Mouse (Mus musculus) forebrain, embryonic 12.5 days (tissue): Measurements from ENCODE around the gene Furin. TPM values are rescaled to one million over a fixed set of nuclear protein-coding genes. Genes with fewer than 3 reads are reported as not detected.

Experiments used
- ATAC-seq: fragments of 200-750 bp; cut with Nextera tagmentation; 2 replicates; pipeline ENCODE4 v1.8.0; 2017; ENCODE audit warnings: moderate TSS enrichment; ENCODE audit not compliant: low FRiP score
- H3K27ac ChIP-seq: fragments of 300-500 bp; sonication (generic); 2 replicates; pipeline ENCODE4 v1.5.1; 2016; ENCODE audit warnings: mild to moderate bottlenecking
- H3K27me3 ChIP-seq: fragments of 300-500 bp; sonication (generic); 2 replicates; pipeline ENCODE4 v1.6.1; 2016; ENCODE audit warnings: mild to moderate bottlenecking
- H3K36me3 ChIP-seq: fragments of 300-500 bp; sonication (generic); replicated peaks from 2 replicates; pipeline ENCODE4 v1.6.1; 2016; ENCODE audit warnings: mild to moderate bottlenecking
- H3K4me1 ChIP-seq: fragments of 300-500 bp; sonication (generic); 2 replicates; pipeline ENCODE4 v1.6.1; 2016
- H3K4me2 ChIP-seq: fragments of 300-500 bp; sonication (generic); 2 replicates; pipeline ENCODE4 v1.6.1; 2016; ENCODE audit warnings: mild to moderate bottlenecking, moderate library complexity
- H3K4me3 ChIP-seq: fragments of 300-500 bp; sonication (generic); replicated peaks from 2 replicates; pipeline ENCODE4 v1.5.1; 2016; ENCODE audit warnings: mild to moderate bottlenecking
- H3K9ac ChIP-seq: fragments of 300-500 bp; sonication (generic); 2 replicates; pipeline ENCODE4 v1.6.1; 2016; ENCODE audit warnings: mild to moderate bottlenecking
- H3K9me3 ChIP-seq: fragments of 300-500 bp; sonication (generic); 2 replicates; pipeline ENCODE4 v1.6.1; 2016
- WGBS: fragments of 180-500 bp; shearing (Covaris S2); methylation state at CpG from one replicate; pipeline ENCODE4 v1.1.7; 2016; 5-methylcytosine and 5-hydroxymethylcytosine counted together
- polyA plus RNA-seq: library from polyadenylated mRNA; unstranded; fragments of >200 nt; fragmentation: Nextera tagmentation; extraction: Ambion mirVana; gene quantifications from 2 replicates; pipeline ENCODE4 v1.2.1, GENCODE M21; 2016

The Furin gene
- polyA plus RNA-seq, 1 experiment from 2014 or later: 4.3 TPM

GRCm38 (mm10) chr7:80392119-80392518 lies 13.1 kb downstream of the Furin start:
- H3K4me2 ChIP-seq: no peak overlapping the region
- H3K27me3 ChIP-seq: peaks cover 14% of the 10 kb centered on the region
- H3K4me3 ChIP-seq: no peak overlapping the region
- H3K4me1 ChIP-seq: peaks cover 15% of the 10 kb centered on the region
- H3K36me3 ChIP-seq: peaks cover 49% of the 10 kb centered on the region
- WGBS: 97% methylated on average over 15 of the region's 15 CpGs
- ATAC-seq: no peak
- no peak overlapping the region for H3K27ac ChIP-seq
- H3K9ac ChIP-seq: no peak overlapping the region
- H3K9me3 ChIP-seq: no peaks in the 10 kb centered on the region

- peak within 1 kb of the TSS; percentile 12 for H3K4me3 ChIP-seq
- H3K27me3 ChIP-seq: peaks cover 26% of the 10 kb centered on the region
- H3K4me2 ChIP-seq: peak within 1 kb of the TSS; percentile 38
- H3K36me3 ChIP-seq: peaks cover 27% of the 10 kb centered on the region
- no peaks in the 10 kb centered on the region for H3K9me3 ChIP-seq
- 11% methylated on average over 33 of the region's 33 CpGs for WGBS
- peaks cover 23% of the 10 kb centered on the region for H3K4me1 ChIP-seq
- H3K27ac ChIP-seq: 0 out of 2 replicates have a peak within 1 kb of the TSS, but pooled peaks have one; percentile 2
- H3K9ac ChIP-seq: peak within 1 kb of the TSS; percentile 36
- no peak for ATAC-seq
Observed at GRCm38 (mm10) chr7:80387633-80388543, 17.3 kb downstream of the Furin start, which contains the start of gene Fes. Gene Fes, minus strand, starts transcription at chr7:80387946.

GRCm38 (mm10) chr7:80387033-80387632 lies 18.1 kb downstream of the Furin start:
- peak overlapping the region; percentile 36; the same call in 1 of the 2 replicates for H3K9ac ChIP-seq
- H3K27me3 ChIP-seq: peaks cover 34% of the 10 kb centered on the region
- peak overlapping the region; percentile 12; the same call in 1 of the 2 replicates for H3K4me3 ChIP-seq
- H3K36me3 ChIP-seq: peaks cover 20% of the 10 kb centered on the region
- no peak overlapping the region for H3K27ac ChIP-seq
- 26% methylated on average over 17 of the region's 17 CpGs for WGBS
- ATAC-seq: no peak
- H3K4me2 ChIP-seq: peak overlapping the region; percentile 38
- H3K4me1 ChIP-seq: peaks cover 23% of the 10 kb centered on the region
- H3K9me3 ChIP-seq: no peaks in the 10 kb centered on the region

- no peaks in the 10 kb centered on the region for H3K9me3 ChIP-seq
- peak overlapping the region; percentile 38 for H3K4me2 ChIP-seq
- H3K4me1 ChIP-seq: peaks cover 23% of the 10 kb centered on the region
- ATAC-seq: peak; percentile 70
- H3K9ac ChIP-seq: no peak overlapping the region
- no peak overlapping the region for H3K4me3 ChIP-seq
- WGBS: 37% methylated on average over 18 of the region's 18 CpGs
- H3K27ac ChIP-seq: no peak overlapping the region
- peaks cover 41% of the 10 kb centered on the region for H3K27me3 ChIP-seq
- H3K36me3 ChIP-seq: peaks cover 12% of the 10 kb centered on the region
Observed at GRCm38 (mm10) chr7:80386235-80386930, 18.9 kb downstream of the Furin start.

- 72% methylated on average over 11 of the region's 11 CpGs for whole genome bisulfite sequencing
Observed at GRCm38 (mm10) chr7:80382919-80383318, 22.3 kb downstream of the Furin start.

GRCm38 (mm10) chr7:80379531-80379930 lies 25.7 kb downstream of the Furin start:
- Histone ChIP-seq H3K36me3 (no peaks in the 10 kb centered on the region), H3K27ac (no peak overlapping the region), H3K27me3 (peaks cover 21% of the 10 kb centered on the region), H3K9ac (no peak overlapping the region), H3K9me3 (no peaks in the 10 kb centered on the region), H3K4me2 (no peak overlapping the region), H3K4me3 (no peak overlapping the region), H3K4me1 (peaks cover 4% of the 10 kb centered on the region; the same call in 1 of the 2 replicates)
- WGBS: 66% methylated on average over 13 of the region's 13 CpGs
- no peak for ATAC-seq

More at GRCm38 (mm10) chr7:80382919-80383318, 22.3 kb downstream of the Furin start:
- Histone ChIP-seq H3K4me3 (no peak overlapping the region), H3K4me2 (no peak overlapping the region), H3K9ac (no peak overlapping the region), H3K4me1 (peaks cover 16% of the 10 kb centered on the region), H3K36me3 (no peaks in the 10 kb centered on the region), H3K9me3 (no peaks in the 10 kb centered on the region), H3K27me3 (peaks cover 37% of the 10 kb centered on the region), H3K27ac (no peak overlapping the region)
- no peak for ATAC-seq

- H3K4me2 ChIP-seq: no peak overlapping the region
- H3K4me1 ChIP-seq: peaks cover 4% of the 10 kb centered on the region; the same call in 1 of the 2 replicates
- 40% methylated on average over 6 of the region's 6 CpGs for WGBS
- no peaks in the 10 kb centered on the region for H3K9me3 ChIP-seq
- H3K27me3 ChIP-seq: peaks cover 15% of the 10 kb centered on the region
- H3K36me3 ChIP-seq: no peaks in the 10 kb centered on the region
- no peak overlapping the region for H3K9ac ChIP-seq
- no peak overlapping the region for H3K27ac ChIP-seq
- no peak for ATAC-seq
- no peak overlapping the region for H3K4me3 ChIP-seq
Observed at GRCm38 (mm10) chr7:80377471-80377870, 27.8 kb downstream of the Furin start.

GRCm38 (mm10) chr7:80376192-80376591 lies 29.0 kb downstream of the Furin start:
- no peak overlapping the region for H3K4me2 ChIP-seq
- H3K36me3 ChIP-seq: no peaks in the 10 kb centered on the region
- ATAC-seq: no peak
- no peak overlapping the region for H3K27ac ChIP-seq
- H3K27me3 ChIP-seq: peaks cover 3% of the 10 kb centered on the region; the same call in 1 of the 2 replicates
- no peak overlapping the region for H3K4me3 ChIP-seq
- no peaks in the 10 kb centered on the region for H3K9me3 ChIP-seq
- H3K9ac ChIP-seq: no peak overlapping the region
- H3K4me1 ChIP-seq: peaks cover 4% of the 10 kb centered on the region; the same call in 1 of the 2 replicates
- 73% methylated on average over 10 of the region's 10 CpGs for WGBS

GRCm38 (mm10) chr7:80375376-80376039 lies 29.7 kb downstream of the Furin start:
- no peak for ATAC-seq
- no peak overlapping the region for H3K27ac ChIP-seq
- 87% methylated on average over 9 of the region's 9 CpGs for WGBS

GRCm38 (mm10) chr7:80374733-80375132 lies 30.5 kb downstream of the Furin start:
- 91% methylated on average over 3 of the region's 3 CpGs for WGBS
- H3K9ac ChIP-seq: no peak overlapping the region
- peaks cover 12% of the 10 kb centered on the region for H3K4me1 ChIP-seq
- no peaks in the 10 kb centered on the region for H3K36me3 ChIP-seq
- no peak overlapping the region for H3K27ac ChIP-seq
- no peak for ATAC-seq
- no peak overlapping the region for H3K4me3 ChIP-seq
- H3K27me3 ChIP-seq: peaks cover 3% of the 10 kb centered on the region; the same call in 1 of the 2 replicates
- H3K9me3 ChIP-seq: no peaks in the 10 kb centered on the region
- H3K4me2 ChIP-seq: no peak overlapping the region

More at GRCm38 (mm10) chr7:80375376-80376039, 29.7 kb downstream of the Furin start:
- no peak overlapping the region for H3K9ac ChIP-seq
- no peaks in the 10 kb centered on the region for H3K9me3 ChIP-seq
- no peak overlapping the region for H3K4me3 ChIP-seq
- no peak overlapping the region for H3K4me2 ChIP-seq
- H3K36me3 ChIP-seq: no peaks in the 10 kb centered on the region
- peaks cover 3% of the 10 kb centered on the region; the same call in 1 of the 2 replicates for H3K27me3 ChIP-seq
- peaks cover 4% of the 10 kb centered on the region for H3K4me1 ChIP-seq

GRCm38 (mm10) chr7:80374280-80374679 lies 31.0 kb downstream of the Furin start:
- Histone ChIP-seq H3K4me1 (peaks cover 17% of the 10 kb centered on the region), H3K9me3 (no peaks in the 10 kb centered on the region), H3K27ac (no peak overlapping the region), H3K4me2 (no peak overlapping the region), H3K9ac (no peak overlapping the region), H3K36me3 (no peaks in the 10 kb centered on the region), H3K27me3 (peaks cover 3% of the 10 kb centered on the region; the same call in 1 of the 2 replicates), H3K4me3 (no peak overlapping the region)
- 63% methylated on average over 3 of the region's 3 CpGs for WGBS
- no peak for ATAC-seq
